Mouse (Mus musculus): Measurements from ENCODE around the gene Avpr1b. TPM values are rescaled to one million over a fixed set of nuclear protein-coding genes. Genes with fewer than 3 reads are reported as not detected.
"Not testable (repeated sequence)": the region's sequence is repeated elsewhere in the genome, so short reads cannot be mapped to it uniquely, and the experiment has no call there.

The Avpr1b gene
- polyA plus RNA-seq, 1 experiment from 2014 or later: not detected

GRCm38 (mm10) chr1:131624175-131624835, 25.3 kb downstream of the Avpr1b start:
- Histone ChIP-seq H3K9ac (replicated peaks) (no peak overlapping the region), H3K27me3 (no peaks in the 10 kb centered on the region), H3K4me1 (no peaks in the 10 kb centered on the region), H3K4me3 (no peak overlapping the region), H3K27ac (replicated peaks) (no peak overlapping the region), H3K36me3 (no peaks in the 10 kb centered on the region), H3K9me3 (0 out of 2 replicates have a peak, but pooled peaks cover 4% of the 10 kb centered on the region), H3K4me2 (replicated peaks) (no peak overlapping the region)
- WGBS: 62% methylated on average over 3 of the region's 3 CpGs
- ATAC-seq (replicated peaks): no peak

- no peak overlapping the region for H3K9ac ChIP-seq (replicated peaks)
- no peak overlapping the region for H3K4me2 ChIP-seq (replicated peaks)
- ATAC-seq (replicated peaks): no peak
- H3K36me3 ChIP-seq: no peaks in the 10 kb centered on the region
- no peaks in the 10 kb centered on the region for H3K4me1 ChIP-seq
- H3K27me3 ChIP-seq: no peaks in the 10 kb centered on the region
- 89% methylated on average over 6 of the region's 6 CpGs for WGBS
- H3K4me3 ChIP-seq: no peak overlapping the region
- no peaks in the 10 kb centered on the region for H3K9me3 ChIP-seq
- H3K27ac ChIP-seq (replicated peaks): no peak overlapping the region
Measured at GRCm38 (mm10) chr1:131626200-131626599, 27.2 kb downstream of the Avpr1b start.

- H3K9ac ChIP-seq (replicated peaks); H3K4me3 ChIP-seq; H3K27me3 ChIP-seq; H3K4me2 ChIP-seq (replicated peaks); H3K4me1 ChIP-seq; H3K36me3 ChIP-seq; H3K27ac ChIP-seq (replicated peaks); ATAC-seq (replicated peaks); H3K9me3 ChIP-seq: not testable (repeated sequence)
- 28% methylated on average over 6 of the region's 6 CpGs for WGBS
Measured at GRCm38 (mm10) chr1:131632216-131632615, 33.2 kb downstream of the Avpr1b start.

- no peak overlapping the region for H3K4me3 ChIP-seq
- no peaks in the 10 kb centered on the region for H3K9me3 ChIP-seq
- no peaks in the 10 kb centered on the region for H3K27me3 ChIP-seq
- no peak overlapping the region for H3K4me2 ChIP-seq (replicated peaks)
- ATAC-seq (replicated peaks): no peak
- H3K9ac ChIP-seq (replicated peaks): no peak overlapping the region
- H3K27ac ChIP-seq (replicated peaks): no peak overlapping the region
- no peaks in the 10 kb centered on the region for H3K36me3 ChIP-seq
- no peaks in the 10 kb centered on the region for H3K4me1 ChIP-seq
Measured at GRCm38 (mm10) chr1:131634495-131634894, 35.5 kb downstream of the Avpr1b start.

- no peak within 1 kb of the TSS for H3K4me2 ChIP-seq (replicated peaks)
- H3K36me3 ChIP-seq: no peaks in the 10 kb centered on the region
- H3K27me3 ChIP-seq: no peaks in the 10 kb centered on the region
- no peak within 1 kb of the TSS for H3K27ac ChIP-seq (replicated peaks)
- no peak within 1 kb of the TSS for H3K9ac ChIP-seq (replicated peaks)
- no peak within 1 kb of the TSS for H3K4me3 ChIP-seq
- ATAC-seq (replicated peaks): no peak
- 90% methylated on average over 9 of the region's 9 CpGs for WGBS
- no peaks in the 10 kb centered on the region for H3K4me1 ChIP-seq
- no peaks in the 10 kb centered on the region for H3K9me3 ChIP-seq
Measured at GRCm38 (mm10) chr1:131637791-131638540, 38.9 kb downstream of the Avpr1b start, which contains the start of gene Ctse. Ctse (plus strand) TSS chr1:131638306.

GRCm38 (mm10) chr1:131638541-131639421, 39.7 kb downstream of the Avpr1b start:
- H3K9ac ChIP-seq (replicated peaks): no peak overlapping the region
- no peak overlapping the region for H3K4me3 ChIP-seq
- no peaks in the 10 kb centered on the region for H3K36me3 ChIP-seq
- H3K4me2 ChIP-seq (replicated peaks): no peak overlapping the region
- H3K27me3 ChIP-seq: no peaks in the 10 kb centered on the region
- H3K27ac ChIP-seq (replicated peaks): no peak overlapping the region
- 88% methylated on average over 9 of the region's 9 CpGs for WGBS
- ATAC-seq (replicated peaks): no peak
- H3K4me1 ChIP-seq: no peaks in the 10 kb centered on the region
- H3K9me3 ChIP-seq: no peaks in the 10 kb centered on the region

GRCm38 (mm10) chr1:131640062-131640461, 41.0 kb downstream of the Avpr1b start:
- Histone ChIP-seq H3K4me3 (no peak overlapping the region), H3K4me1 (no peaks in the 10 kb centered on the region), H3K36me3 (no peaks in the 10 kb centered on the region), H3K4me2 (replicated peaks) (no peak overlapping the region), H3K27ac (replicated peaks) (no peak overlapping the region), H3K9me3 (no peaks in the 10 kb centered on the region), H3K27me3 (no peaks in the 10 kb centered on the region), H3K9ac (replicated peaks) (no peak overlapping the region)
- WGBS: 82% methylated on average over 4 of the region's 4 CpGs
- ATAC-seq (replicated peaks): no peak

- no peaks in the 10 kb centered on the region for H3K4me1 ChIP-seq
- ATAC-seq (replicated peaks): no peak
- no peak overlapping the region for H3K4me2 ChIP-seq (replicated peaks)
- H3K27ac ChIP-seq (replicated peaks): no peak overlapping the region
- H3K9me3 ChIP-seq: no peaks in the 10 kb centered on the region
- WGBS: 91% methylated on average over 13 of the region's 13 CpGs
- H3K36me3 ChIP-seq: no peaks in the 10 kb centered on the region
- H3K27me3 ChIP-seq: no peaks in the 10 kb centered on the region
- no peak overlapping the region for H3K9ac ChIP-seq (replicated peaks)
- no peak overlapping the region for H3K4me3 ChIP-seq
Measured at GRCm38 (mm10) chr1:131641565-131641964, 42.5 kb downstream of the Avpr1b start.

- H3K36me3 ChIP-seq: no peaks in the 10 kb centered on the region
- H3K4me1 ChIP-seq: no peaks in the 10 kb centered on the region
- H3K4me2 ChIP-seq (replicated peaks): no peak overlapping the region
- H3K9me3 ChIP-seq: no peaks in the 10 kb centered on the region
- no peak overlapping the region for H3K27ac ChIP-seq (replicated peaks)
- H3K9ac ChIP-seq (replicated peaks): no peak overlapping the region
- 97% methylated on average over 2 of the region's 2 CpGs for WGBS
- ATAC-seq (replicated peaks): no peak
- H3K27me3 ChIP-seq: no peaks in the 10 kb centered on the region
- no peak overlapping the region for H3K4me3 ChIP-seq
Measured at GRCm38 (mm10) chr1:131642251-131642650, 43.2 kb downstream of the Avpr1b start.

- Histone ChIP-seq H3K4me1 (peaks cover 7% of the 10 kb centered on the region), H3K27ac (replicated peaks) (no peak overlapping the region), H3K4me3 (no peak overlapping the region), H3K9me3 (no peaks in the 10 kb centered on the region), H3K9ac (replicated peaks) (no peak overlapping the region), H3K36me3 (no peaks in the 10 kb centered on the region), H3K4me2 (replicated peaks) (no peak overlapping the region), H3K27me3 (no peaks in the 10 kb centered on the region)
- 74% methylated on average over 12 of the region's 12 CpGs for WGBS
- ATAC-seq (replicated peaks): no peak
Measured at GRCm38 (mm10) chr1:131652670-131653443, 53.8 kb downstream of the Avpr1b start.

GRCm38 (mm10) chr1:131655601-131656000, 56.6 kb downstream of the Avpr1b start:
- no peak for ATAC-seq (replicated peaks)
- 84% methylated on average over 6 of the region's 6 CpGs for WGBS
- H3K27ac ChIP-seq (replicated peaks): no peak overlapping the region
- no peak overlapping the region for H3K9ac ChIP-seq (replicated peaks)
- H3K4me2 ChIP-seq (replicated peaks): no peak overlapping the region
- no peaks in the 10 kb centered on the region for H3K9me3 ChIP-seq
- H3K36me3 ChIP-seq: no peaks in the 10 kb centered on the region
- H3K27me3 ChIP-seq: no peaks in the 10 kb centered on the region
- H3K4me1 ChIP-seq: peaks cover 7% of the 10 kb centered on the region
- H3K4me3 ChIP-seq: no peak overlapping the region

Data from forebrain, embryonic 15.5 days (tissue).